Mouse (Mus musculus) 3T3-L1 (cell line): Measurements from ENCODE around the gene Lepr.
A peak's percentile ranks its signal among the peaks of the same experiment; 100 is the strongest.

Source experiments
- DNase-seq: peaks from one replicate; pipeline ENCODE4 v3.0.0-alpha.2; 2015; ENCODE audit warnings: low read depth, low spot score

The Lepr gene

DNA sequence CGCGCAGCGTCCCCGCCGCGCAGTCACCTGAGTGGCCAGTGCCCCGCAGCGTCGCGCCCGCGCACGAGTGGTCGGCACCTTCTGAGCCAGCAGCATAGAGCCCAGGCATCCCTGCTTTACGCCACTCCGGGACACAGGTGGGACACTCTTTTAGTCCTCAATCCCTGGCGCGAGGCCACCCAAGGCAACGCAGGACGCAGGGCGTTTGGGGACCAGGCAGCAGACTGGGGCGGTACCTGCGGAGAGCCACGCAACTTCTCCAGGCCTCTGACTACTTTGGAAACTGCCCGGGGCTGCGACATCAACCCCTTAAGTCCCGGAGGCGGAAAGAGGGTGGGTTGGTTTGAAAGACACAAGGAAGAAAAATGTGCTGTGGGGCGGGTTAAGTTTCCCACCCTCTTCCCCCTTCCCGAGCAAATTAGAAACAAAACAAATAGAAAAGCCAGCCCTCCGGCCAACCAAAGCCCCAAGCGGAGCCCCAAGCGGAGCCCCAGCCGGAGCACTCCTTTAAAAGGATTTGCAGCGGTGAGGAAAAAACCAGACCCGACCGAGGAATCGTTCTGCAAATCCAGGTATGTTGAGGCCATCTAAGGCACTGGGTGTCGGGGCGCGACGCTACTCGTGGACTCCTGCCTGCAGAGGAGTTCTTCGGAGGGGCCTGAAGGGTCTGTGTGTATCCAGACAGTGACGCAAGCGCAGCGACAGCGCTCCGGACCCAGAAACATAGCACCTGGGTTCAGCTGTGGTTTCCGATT is at the start of gene Lepr:
Gene Lepr, plus strand, starts transcription at position 38 of the 755 bp plus-strand sequence.
- DNase-seq = no peak

- no peak for DNase-seq
Measured at GRCm38 (mm10) chr4:101669161-101669560, 48.0 kb upstream of the Lepr start.

DNA sequence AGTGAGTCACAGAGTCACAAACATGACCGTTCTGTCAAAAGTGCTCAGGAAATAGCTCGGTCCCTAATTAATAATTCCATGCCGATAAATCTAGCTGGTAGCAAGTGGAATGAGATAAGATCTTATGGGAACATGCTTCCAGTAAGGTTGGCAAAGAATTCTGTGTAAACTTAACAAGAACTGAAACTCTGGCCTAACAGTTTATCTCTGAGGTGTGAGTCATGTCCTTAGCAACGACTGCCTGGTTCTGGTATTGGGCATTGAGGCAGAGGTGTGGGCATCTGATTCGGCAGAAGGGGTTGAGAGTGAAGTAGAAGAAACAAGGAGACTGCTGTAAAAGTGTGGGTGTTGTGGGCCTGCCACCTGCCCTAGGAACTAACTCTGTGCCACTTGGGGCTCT is 47.4 kb upstream of the Lepr start:
- peak; percentile 9 for DNase-seq

DNA sequence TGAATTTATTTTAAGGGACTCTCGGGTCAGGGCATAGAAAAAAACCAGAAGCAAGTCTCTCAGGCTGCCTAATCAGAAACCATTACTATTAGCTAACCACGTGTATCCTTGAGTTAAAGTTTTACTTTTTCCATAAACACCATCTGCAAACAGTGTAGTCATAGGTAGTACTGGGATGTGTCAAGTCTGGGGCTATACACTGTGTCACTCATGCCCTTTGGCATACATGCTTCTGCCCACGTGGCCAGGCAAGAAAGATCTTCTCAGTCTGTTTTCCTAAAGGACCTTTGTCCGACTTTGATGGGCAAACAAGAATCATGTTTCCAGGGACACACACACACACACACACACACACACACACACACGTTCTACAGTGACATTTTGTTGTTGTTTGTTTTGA is 42.4 kb upstream of the Lepr start:
- DNase-seq = no peak

DNA sequence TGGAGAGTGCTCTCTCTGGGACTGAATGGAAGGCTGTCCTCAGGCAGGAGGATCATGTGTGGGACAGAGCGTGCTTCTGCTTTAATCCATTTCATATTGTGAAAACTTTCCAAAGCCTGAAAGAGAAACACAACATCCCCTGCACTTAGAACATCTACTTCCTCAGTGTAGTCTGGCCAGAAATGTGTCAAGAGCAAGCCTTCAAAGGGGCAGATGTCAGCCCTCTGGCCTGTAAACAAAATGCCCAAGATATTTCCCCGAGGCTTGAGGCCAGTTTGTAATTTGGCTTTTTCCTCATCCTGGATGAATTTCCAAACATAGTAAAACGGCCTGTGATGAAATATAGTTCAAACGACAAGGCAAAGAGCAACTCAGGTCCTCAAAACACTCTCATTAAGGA is 41.5 kb upstream of the Lepr start:
- no peak for DNase-seq

- no peak for DNase-seq
Measured at GRCm38 (mm10) chr4:101682620-101683019, 34.6 kb upstream of the Lepr start.

GRCm38 (mm10) chr4:101683086-101683485 is 34.1 kb upstream of the Lepr start:
- no peak for DNase-seq

GRCm38 (mm10) chr4:101684821-101685220 is 32.4 kb upstream of the Lepr start:
- DNase-seq = no peak

- no peak for DNase-seq
Measured at GRCm38 (mm10) chr4:101686227-101686810, 30.9 kb upstream of the Lepr start.

DNA sequence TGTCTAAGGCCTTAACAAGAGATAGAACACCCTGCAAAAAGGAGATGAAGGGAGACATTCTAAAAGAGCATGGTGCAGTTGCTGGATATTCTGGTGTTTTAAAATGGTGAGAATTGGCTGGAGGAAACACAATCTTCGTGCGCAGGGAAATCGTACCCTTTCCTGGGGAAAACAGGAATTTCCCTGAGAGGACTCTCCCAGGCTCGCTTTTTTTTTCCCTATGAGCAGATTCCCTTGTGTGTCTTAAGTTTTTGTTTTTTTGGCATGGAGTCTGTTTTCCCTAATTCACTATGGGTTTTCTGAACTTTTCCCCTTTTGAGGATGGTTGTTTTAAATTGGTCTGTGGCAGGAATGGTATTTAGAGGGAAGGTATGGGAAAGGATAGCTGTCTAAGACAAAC is 28.0 kb upstream of the Lepr start:
- DNase-seq = no peak

- DNase-seq = no peak
Measured at GRCm38 (mm10) chr4:101689645-101690044, 27.6 kb upstream of the Lepr start.

DNA sequence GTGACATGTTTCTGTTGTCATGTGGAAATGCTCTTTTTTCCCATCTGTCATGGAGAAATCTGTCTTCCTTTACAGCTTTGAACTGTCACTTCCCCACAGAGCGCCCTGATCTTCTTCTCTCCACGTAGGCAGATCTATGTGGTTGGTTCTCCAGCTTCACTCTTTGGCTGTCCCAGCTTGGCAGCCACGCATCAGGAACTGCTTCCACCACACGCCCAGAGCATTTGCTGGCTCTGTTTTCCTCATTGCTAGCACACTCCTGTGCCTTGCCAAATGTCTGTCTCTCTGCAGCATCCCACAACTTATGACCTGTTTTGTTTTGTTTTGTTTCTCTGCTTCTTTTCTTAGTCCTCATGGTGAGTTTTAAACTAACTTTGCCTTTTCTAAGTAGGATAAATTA is 24.3 kb upstream of the Lepr start:
- DNase-seq = no peak

DNA sequence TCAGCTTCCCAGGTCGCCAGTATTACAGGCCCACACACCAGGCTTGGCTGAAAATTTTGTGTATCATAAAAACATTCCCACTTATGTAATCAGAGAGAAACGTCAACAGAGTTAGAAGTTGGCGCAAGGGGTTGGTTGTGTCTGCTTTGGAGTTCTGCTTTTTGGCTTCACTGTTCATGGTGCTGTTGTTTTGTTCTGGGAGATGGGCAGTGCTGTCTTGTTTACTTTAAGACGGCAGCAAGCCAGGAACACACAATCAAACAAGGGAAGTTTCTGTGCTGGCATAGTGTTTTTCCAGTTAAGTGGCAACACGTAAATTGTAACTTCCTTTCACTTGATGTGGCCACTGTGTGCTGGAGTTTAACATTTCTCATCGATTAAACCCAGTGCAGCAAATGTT is 22.7 kb upstream of the Lepr start:
- DNase-seq = no peak

GRCm38 (mm10) chr4:101697236-101697635 is 20.0 kb upstream of the Lepr start:
- no peak for DNase-seq

DNA sequence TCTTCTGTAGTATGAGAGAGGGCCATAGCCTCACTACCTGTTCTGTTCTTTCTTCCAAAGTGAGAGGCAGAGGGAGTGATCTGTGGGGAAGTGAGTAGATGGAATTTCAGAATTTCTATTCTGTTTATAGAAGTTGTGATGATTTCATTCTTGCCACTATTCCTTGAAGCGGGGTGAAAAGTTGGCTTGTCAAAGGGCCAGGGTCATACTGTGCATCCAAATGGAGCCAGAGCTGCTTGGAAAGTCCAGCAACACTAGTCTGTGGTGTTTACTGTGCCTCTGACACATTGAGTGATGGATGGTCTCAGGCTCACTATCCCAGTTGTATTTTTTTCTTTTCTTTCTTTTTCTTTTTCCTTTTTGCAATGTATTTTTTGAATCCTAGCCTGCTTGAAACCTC is 17.8 kb upstream of the Lepr start:
- DNase-seq = no peak

DNA sequence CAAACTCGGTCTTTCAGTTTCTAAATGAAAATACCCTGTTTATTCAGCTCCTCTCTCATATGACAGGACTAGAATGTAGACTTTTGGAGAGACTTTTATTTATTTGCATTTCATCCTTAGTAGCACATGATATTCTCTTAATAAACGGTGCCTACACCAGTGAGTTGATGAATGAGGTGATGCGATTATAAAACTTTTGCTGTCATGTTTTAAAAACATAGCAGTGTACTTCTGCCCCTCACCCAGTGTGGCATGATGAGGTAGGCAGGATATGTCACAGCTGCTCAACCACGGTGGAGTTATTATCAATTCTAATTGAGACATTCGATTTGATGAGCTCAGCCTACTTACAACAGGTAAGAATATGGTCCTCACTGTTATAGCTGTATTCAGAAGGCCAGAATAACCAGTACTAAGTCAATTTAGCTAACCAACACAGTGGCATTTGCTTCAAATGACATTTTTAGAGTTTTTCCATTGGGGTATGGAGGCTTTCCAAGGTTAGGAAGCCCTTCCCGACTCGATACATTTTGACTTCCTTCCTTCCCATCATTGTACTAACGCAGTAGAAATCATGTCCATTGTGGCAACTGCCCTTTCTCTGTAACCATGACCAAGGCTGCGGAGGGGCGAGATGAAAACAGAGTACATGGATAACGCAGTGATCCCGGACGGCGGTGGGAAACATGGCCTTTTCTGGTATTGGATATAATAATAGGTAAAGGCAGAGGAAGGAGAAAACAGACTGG is 16.1 kb upstream of the Lepr start:
- DNase-seq = no peak

GRCm38 (mm10) chr4:101705325-101705724 is 11.9 kb upstream of the Lepr start:
- no peak for DNase-seq

GRCm38 (mm10) chr4:101707234-101707633 is 10.0 kb upstream of the Lepr start:
- DNase-seq = no peak

- no peak for DNase-seq
Measured at GRCm38 (mm10) chr4:101707953-101708352, 9.3 kb upstream of the Lepr start.

DNA sequence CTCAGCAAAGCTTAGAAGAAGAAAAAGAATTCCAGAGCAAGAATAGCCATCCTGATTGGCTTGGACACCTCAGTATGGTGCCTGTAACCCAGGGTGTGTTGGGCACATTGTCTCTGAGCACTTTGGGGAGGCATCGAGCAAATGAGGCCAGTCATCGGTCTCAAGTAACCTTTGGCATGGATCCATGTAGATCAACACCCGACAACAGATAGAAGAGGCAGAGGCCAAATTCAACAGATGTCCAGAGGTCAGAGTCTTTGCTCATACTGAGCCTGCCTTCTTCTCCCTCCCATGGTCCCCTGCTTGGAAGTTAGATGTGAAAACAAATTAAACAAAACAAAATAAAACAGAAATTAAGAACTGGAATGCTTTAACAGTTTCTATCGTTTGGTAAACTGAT is 6.8 kb upstream of the Lepr start:
- no peak for DNase-seq

DNA sequence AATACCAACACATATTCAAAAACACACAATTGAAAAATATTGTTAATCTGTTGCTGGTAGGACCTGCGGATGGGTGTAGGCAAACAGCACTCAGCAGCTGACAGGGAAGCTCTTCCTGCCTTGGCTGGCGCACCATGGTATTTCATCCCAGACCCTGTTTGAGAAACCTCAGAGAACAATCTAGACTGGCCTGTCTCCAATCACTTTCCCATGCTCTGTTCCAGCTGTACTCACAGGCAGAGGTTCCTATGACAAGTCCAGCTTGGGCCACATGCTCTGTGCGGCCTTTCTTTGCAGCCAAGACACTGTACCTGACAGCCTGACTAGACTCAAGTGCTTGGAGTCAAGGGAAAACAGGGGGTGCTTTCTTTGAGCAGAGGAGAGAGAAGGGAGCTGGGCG is 6.1 kb upstream of the Lepr start:
- no peak for DNase-seq

GRCm38 (mm10) chr4:101712563-101712962 is 4.6 kb upstream of the Lepr start:
- peak; percentile 3 for DNase-seq

- no peak for DNase-seq
Measured at GRCm38 (mm10) chr4:101715302-101715701, 1.9 kb upstream of the Lepr start.
